Mouse (Mus musculus) embryonic facial prominence, embryonic 13.5 days (tissue): ENCODE measurements around the gene Uqcc1. TPM values are rescaled to one million over a fixed set of nuclear protein-coding genes. Genes with fewer than 3 reads are reported as not detected.

Source experiments
- ATAC-seq: fragments of 200-750 bp; cut with Nextera tagmentation; 2 replicates; pipeline ENCODE4 v1.8.0; 2017; ENCODE audit warnings: low read depth; ENCODE audit not compliant: insufficient number of reproducible peaks, insufficient read depth, low FRiP score, low TSS enrichment
- H3K27ac ChIP-seq: fragments of 300-500 bp; sonication (generic); 2 replicates; pipeline ENCODE4 v1.5.1; 2015; ENCODE audit warnings: moderate library complexity, mild to moderate bottlenecking, inconsistent platforms
- H3K27me3 ChIP-seq: fragments of 300-500 bp; sonication (generic); 2 replicates; pipeline ENCODE4 v1.6.1; 2015; ENCODE audit warnings: mild to moderate bottlenecking, inconsistent platforms
- H3K36me3 ChIP-seq: fragments of 300-500 bp; sonication (generic); 2 replicates; pipeline ENCODE4 v1.6.1; 2015; ENCODE audit warnings: mild to moderate bottlenecking, inconsistent platforms
- H3K4me1 ChIP-seq: fragments of 300-500 bp; sonication (generic); 2 replicates; pipeline ENCODE4 v1.6.1; 2015; ENCODE audit warnings: inconsistent platforms
- H3K4me2 ChIP-seq: fragments of 300-500 bp; sonication (generic); 2 replicates; pipeline ENCODE4 v1.6.1; 2015; ENCODE audit warnings: moderate library complexity, mild to moderate bottlenecking, inconsistent platforms
- H3K4me3 ChIP-seq: fragments of 300-500 bp; sonication (generic); 2 replicates; pipeline ENCODE4 v1.5.1; 2015; ENCODE audit warnings: mild to moderate bottlenecking, inconsistent platforms
- H3K9ac ChIP-seq: fragments of 300-500 bp; sonication (generic); 2 replicates; pipeline ENCODE4 v1.6.1; 2015; ENCODE audit warnings: mild to moderate bottlenecking, inconsistent platforms
- H3K9me3 ChIP-seq: fragments of 300-500 bp; sonication (generic); 2 replicates; pipeline ENCODE4 v1.6.1; 2016; ENCODE audit warnings: inconsistent platforms
- WGBS: fragments of 180-500 bp; shearing (Covaris S2); methylation state at CpG from one replicate; pipeline ENCODE4 v1.1.7; 2015; ENCODE audit warnings: mixed read lengths; 5-methylcytosine and 5-hydroxymethylcytosine counted together
- polyA plus RNA-seq: library from polyadenylated mRNA; unstranded; fragments of >200 nt; fragmentation: Nextera tagmentation; extraction: Ambion mirVana; gene quantifications from 2 replicates; pipeline ENCODE4 v1.2.1, GENCODE M21; 2015

The Uqcc1 gene
- polyA plus RNA-seq, 1 experiment from 2014 or later: 58.6 TPM

DNA sequence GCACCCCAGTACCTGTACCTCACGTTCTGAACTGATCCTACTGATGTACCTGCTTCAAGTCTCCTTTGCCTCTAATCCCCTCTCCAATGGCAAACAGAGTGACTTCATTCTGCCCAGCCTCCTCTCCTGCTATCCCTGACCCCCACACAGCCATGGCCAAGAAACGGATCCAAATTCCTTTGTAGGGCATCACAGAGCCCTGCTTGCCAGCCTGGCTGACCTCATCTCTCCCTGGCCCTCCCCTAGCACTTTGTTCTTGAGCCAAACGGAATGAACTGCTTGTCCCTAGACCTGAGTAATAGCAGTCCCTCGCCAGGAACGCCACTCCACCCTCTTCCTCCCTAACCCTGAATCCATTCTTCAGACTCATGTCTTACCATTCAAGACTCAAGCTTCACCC, 123.6 kb downstream of the Uqcc1 start:
- no peaks in the 10 kb centered on the region for H3K27me3 ChIP-seq
- no peaks in the 10 kb centered on the region for H3K36me3 ChIP-seq
- WGBS: 72% methylated on average over 5 of the region's 5 CpGs
- H3K27ac ChIP-seq: no peak overlapping the region
- no peak for ATAC-seq
- no peak overlapping the region for H3K4me2 ChIP-seq
- no peaks in the 10 kb centered on the region for H3K4me1 ChIP-seq
- no peak overlapping the region for H3K9ac ChIP-seq
- no peak overlapping the region for H3K4me3 ChIP-seq
- H3K9me3 ChIP-seq: no peaks in the 10 kb centered on the region

DNA sequence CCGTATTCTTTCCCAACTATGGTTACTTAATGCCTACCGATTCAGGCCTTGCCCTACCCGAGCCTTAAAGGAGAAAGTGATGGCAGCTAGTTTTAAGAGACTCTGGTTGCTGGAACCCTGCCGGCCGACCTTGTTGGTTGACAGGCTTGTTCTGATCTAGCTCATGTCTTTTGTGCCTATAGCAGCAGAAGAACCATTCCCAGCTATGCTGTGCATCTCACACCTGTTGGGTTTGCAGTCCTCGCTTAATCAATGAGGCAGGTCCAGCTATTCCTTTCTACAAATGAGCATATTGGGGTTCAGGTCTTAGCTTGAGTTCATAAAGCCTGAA, 124.2 kb downstream of the Uqcc1 start:
- Histone ChIP-seq H3K4me1 (no peaks in the 10 kb centered on the region), H3K27ac (no peak overlapping the region), H3K4me2 (no peak overlapping the region), H3K9ac (no peak overlapping the region), H3K27me3 (no peaks in the 10 kb centered on the region), H3K36me3 (no peaks in the 10 kb centered on the region), H3K9me3 (no peaks in the 10 kb centered on the region), H3K4me3 (no peak overlapping the region)
- 79% methylated on average over 6 of the region's 6 CpGs for WGBS
- no peak for ATAC-seq

DNA sequence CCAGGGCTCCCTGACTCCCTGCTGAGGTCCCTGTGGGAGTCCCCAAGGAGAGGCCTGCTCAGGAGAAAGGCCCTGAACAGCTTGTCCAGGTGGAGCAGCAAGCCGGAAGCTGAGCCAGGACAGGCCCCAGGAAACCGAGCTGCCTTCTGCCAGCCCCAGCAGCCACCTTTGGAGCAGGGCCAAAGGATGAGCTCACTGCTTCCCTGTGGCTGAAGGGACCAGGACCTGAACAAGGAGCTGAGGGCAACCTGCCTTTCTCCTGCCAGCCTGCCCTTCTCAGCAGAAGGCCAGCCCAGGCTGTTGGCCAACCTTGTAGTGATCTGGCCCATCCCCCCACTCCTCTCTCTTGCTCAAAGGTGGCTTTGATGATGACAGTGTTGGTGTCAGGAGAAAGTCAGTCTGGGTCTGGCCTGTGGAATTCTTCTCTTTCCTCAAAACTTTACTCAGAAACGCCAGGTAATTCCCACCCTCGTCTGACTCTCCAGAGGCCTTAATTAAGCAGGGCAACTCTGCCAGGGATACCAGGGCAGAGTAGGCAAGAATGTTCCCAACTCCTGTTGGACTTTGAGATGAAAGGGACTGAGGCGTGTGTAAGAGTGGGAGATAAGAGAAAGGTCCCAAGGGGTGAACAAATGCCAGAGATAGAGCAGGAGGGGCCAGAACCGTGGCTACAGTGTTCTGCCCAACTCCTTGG, 124.7 kb downstream of the Uqcc1 start:
- 63% methylated on average over 6 of the region's 6 CpGs for WGBS
- Histone ChIP-seq H3K4me3 (no peak overlapping the region), H3K27ac (no peak overlapping the region), H3K4me1 (no peaks in the 10 kb centered on the region), H3K36me3 (no peaks in the 10 kb centered on the region), H3K27me3 (no peaks in the 10 kb centered on the region), H3K9me3 (no peaks in the 10 kb centered on the region), H3K9ac (no peak overlapping the region), H3K4me2 (no peak overlapping the region)
- no peak for ATAC-seq

DNA sequence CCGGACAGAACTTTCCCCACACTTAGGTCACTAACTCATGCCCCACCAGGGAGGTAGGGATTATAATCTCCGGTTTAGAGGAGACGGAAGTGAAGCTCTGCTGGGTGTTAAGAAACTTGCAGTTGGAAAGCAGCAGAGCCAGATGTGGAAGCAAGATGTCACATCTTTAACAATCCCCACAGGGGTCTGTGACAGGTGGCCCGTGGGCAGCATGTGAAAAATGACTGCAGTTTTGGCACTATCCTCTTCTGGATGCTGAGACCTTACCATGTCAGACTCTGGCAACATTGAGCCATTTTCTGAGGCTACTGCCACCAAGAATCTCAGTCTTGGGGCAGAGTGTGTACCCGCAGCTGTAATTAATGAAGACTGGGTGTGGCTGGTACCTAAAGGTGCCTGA, 126.1 kb downstream of the Uqcc1 start:
- H3K9me3 ChIP-seq: no peaks in the 10 kb centered on the region
- no peak overlapping the region for H3K9ac ChIP-seq
- no peaks in the 10 kb centered on the region for H3K4me1 ChIP-seq
- no peaks in the 10 kb centered on the region for H3K27me3 ChIP-seq
- no peaks in the 10 kb centered on the region for H3K36me3 ChIP-seq
- no peak for ATAC-seq
- no peak overlapping the region for H3K4me2 ChIP-seq
- H3K27ac ChIP-seq: no peak overlapping the region
- WGBS: 75% methylated on average over 5 of the region's 5 CpGs
- H3K4me3 ChIP-seq: no peak overlapping the region

DNA sequence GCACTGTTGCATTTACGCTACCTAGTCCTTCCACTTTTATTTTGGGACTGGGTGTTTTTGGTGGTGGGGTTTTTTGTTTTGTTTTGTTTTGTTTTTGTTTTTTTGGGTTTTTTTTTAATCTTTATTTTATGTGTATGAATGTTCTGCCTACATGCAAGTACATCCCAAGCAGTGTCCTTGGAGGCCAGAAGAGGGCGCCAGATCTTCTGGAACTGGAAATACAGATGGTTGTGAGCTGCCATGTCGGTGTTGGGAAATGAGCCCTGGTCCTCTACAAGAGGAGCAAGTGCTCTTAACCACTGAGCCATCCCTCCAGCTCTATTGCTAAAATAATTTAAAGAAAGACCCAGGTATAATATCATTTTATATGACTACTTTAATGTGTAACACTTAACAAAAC, 127.3 kb downstream of the Uqcc1 start:
- no peak for ATAC-seq

DNA sequence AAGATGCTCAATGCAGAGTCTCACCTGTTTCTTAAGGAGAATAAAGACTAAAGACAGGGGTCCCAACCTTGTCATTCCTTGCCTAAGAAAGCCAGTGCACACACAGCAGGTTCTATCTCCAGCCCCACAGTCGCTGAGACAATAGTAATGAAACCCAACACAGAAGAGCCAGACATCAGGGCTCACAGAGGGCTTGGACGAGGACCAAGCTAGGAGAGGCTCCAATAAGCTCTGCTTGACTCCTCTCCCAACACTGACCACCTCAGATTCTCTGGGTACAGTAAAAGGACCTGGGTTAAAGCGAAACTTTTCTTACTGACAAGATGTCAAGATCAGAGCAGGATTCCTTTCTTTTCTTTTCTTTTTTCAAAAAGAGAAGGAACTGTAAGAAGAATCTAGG, 131.5 kb downstream of the Uqcc1 start:
- Histone ChIP-seq H3K27ac (no peak overlapping the region), H3K9me3 (no peaks in the 10 kb centered on the region), H3K4me1 (no peaks in the 10 kb centered on the region), H3K9ac (no peak overlapping the region), H3K36me3 (no peaks in the 10 kb centered on the region), H3K4me2 (no peak overlapping the region), H3K4me3 (no peak overlapping the region), H3K27me3 (no peaks in the 10 kb centered on the region)
- ATAC-seq: no peak
- 54% methylated on average over 3 of the region's 3 CpGs for WGBS

More for the DNA sequence above, 127.3 kb downstream of the Uqcc1 start:
- Histone ChIP-seq H3K36me3 (no peaks in the 10 kb centered on the region), H3K4me3 (no peak overlapping the region), H3K27ac (no peak overlapping the region), H3K4me1 (no peaks in the 10 kb centered on the region), H3K27me3 (no peaks in the 10 kb centered on the region), H3K9me3 (no peaks in the 10 kb centered on the region), H3K4me2 (no peak overlapping the region), H3K9ac (no peak overlapping the region)
- WGBS: 49% methylated on average over 3 of the region's 3 CpGs

Other genes with a start within 250 kb of the Uqcc1 start
- 137 and 142 TPM in 2 replicates for gene Trpc4ap, start 237.9 kb downstream of the Uqcc1 start, polyA plus RNA-seq
- gene Edem2, start 200.8 kb downstream of the Uqcc1 start, polyA plus RNA-seq: 27.5 and 32.5 TPM in 2 replicates
- not detected in 2 replicates for gene Gm17581, start 194.4 kb downstream of the Uqcc1 start, polyA plus RNA-seq
- 4.9 and 7.0 TPM in 2 replicates for gene Procr, start 179.2 kb downstream of the Uqcc1 start, polyA plus RNA-seq
- 0.14 and 0.32 TPM in 2 replicates for gene Mmp24, start 155.0 kb downstream of the Uqcc1 start, polyA plus RNA-seq
- 16.6 and 17.5 TPM in 2 replicates for gene BC029722, start 110.9 kb downstream of the Uqcc1 start, polyA plus RNA-seq
- 174 and 201 TPM in 2 replicates for gene Eif6, start 103.4 kb downstream of the Uqcc1 start, polyA plus RNA-seq
- 0.98 and 1.6 TPM in 2 replicates for gene Fam83c, start 95.5 kb downstream of the Uqcc1 start, polyA plus RNA-seq
- not detected in 2 replicates for gene Gm15557, start 10.4 kb upstream of the Uqcc1 start, polyA plus RNA-seq
- gene Gdf5, start 15.1 kb upstream of the Uqcc1 start, polyA plus RNA-seq: 2.7 and 2.8 TPM in 2 replicates
- 33.0 and 35.7 TPM in 2 replicates for gene Cep250, start 26.1 kb upstream of the Uqcc1 start, polyA plus RNA-seq
- 1.3 and 2.2 TPM in 2 replicates for gene 6430550D23Rik, start 77.7 kb upstream of the Uqcc1 start, polyA plus RNA-seq
- gene Ergic3, start 77.7 kb upstream of the Uqcc1 start, polyA plus RNA-seq: 224 and 226 TPM in 2 replicates
- gene Fer1l4, start 122.6 kb upstream of the Uqcc1 start, polyA plus RNA-seq: 0.08 TPM in 1 of 2 replicates, not detected in the other
- 3.5 and 4.8 TPM in 2 replicates for gene Spag4, start 134.9 kb upstream of the Uqcc1 start, polyA plus RNA-seq
- gene Cpne1, start 181.7 kb upstream of the Uqcc1 start, polyA plus RNA-seq: 60.5 and 62.7 TPM in 2 replicates
- gene Rbm12, start 181.7 kb upstream of the Uqcc1 start, polyA plus RNA-seq: 31.7 and 33.4 TPM in 2 replicates
- 20.4 and 21.7 TPM in 2 replicates for gene Gm28036, start 196.8 kb upstream of the Uqcc1 start, polyA plus RNA-seq
- gene Romo1, start 213.7 kb upstream of the Uqcc1 start, polyA plus RNA-seq: 383 and 419 TPM in 2 replicates
- 35.4 and 39.3 TPM in 2 replicates for gene Nfs1, start 213.9 kb upstream of the Uqcc1 start, polyA plus RNA-seq
- 862 and 870 TPM in 2 replicates for gene Rbm39, start 249.9 kb upstream of the Uqcc1 start, polyA plus RNA-seq